In genomic region chr16:17402855-17403254, GRCm38 (mm10) we compare ENCODE assay signal across 8 mouse cellular contexts. TPM values are rescaled to one million over a fixed set of nuclear protein-coding genes. Genes with fewer than 3 reads are reported as not detected.
DNase-seq lines count a peak whose midpoint lies in the region; ATAC-seq lines count a peak whose summit lies in the region.

No protein-coding gene starts in this region.

- no peaks in the 10 kb centered on the region for H3K36me3 ChIP-seq in kidney, embryonic 14.5 days (ENCODE audit: control insufficient read depth, insufficient read depth, low read length)
- no peaks in the 10 kb centered on the region for H3K36me3 ChIP-seq in embryonic facial prominence, embryonic 11.5 days (replicated peaks; ENCODE audit: control insufficient read depth, insufficient read depth, low read depth, low read length)

- H3K9ac ChIP-seq in kidney, embryonic 14.5 days (ENCODE audit: low read depth, low read length) = no peak overlapping the region
- H3K9ac ChIP-seq in embryonic facial prominence, embryonic 11.5 days (replicated peaks; ENCODE audit: low read length) = no peak overlapping the region

- no peak overlapping the region for H3K27ac ChIP-seq in kidney, embryonic 14.5 days (ENCODE audit: low read depth, low read length)
- H3K27ac ChIP-seq in embryonic facial prominence, embryonic 11.5 days (replicated peaks; ENCODE audit: low read depth, low read length) = no peak overlapping the region

- ATAC-seq in kidney, embryonic 14.5 days (ENCODE audit: low FRiP score, low TSS enrichment) = no peak
- no peak for ATAC-seq in embryonic facial prominence, embryonic 11.5 days (replicated peaks; ENCODE audit: insufficient number of reproducible peaks, low FRiP score, low TSS enrichment, low read depth)
- no peak for ATAC-seq in megakaryocyte-erythroid progenitor cell, adult 5-6 weeks (replicated peaks; ENCODE audit: low FRiP score, low TSS enrichment, poor library complexity, severe bottlenecking)

- peak; percentile 18 for DNase-seq in kidney, adult 11 months
- DNase-seq in CD4-positive, CD25-positive, alpha-beta regulatory T cell, adult 2 months (ENCODE audit: low read depth, low spot score) = peak; percentile 81
- DNase-seq in MEL-GATA-1-ER (ENCODE audit: extremely low read depth, low read depth) = peak; percentile 54
- DNase-seq in embryonic facial prominence, embryonic 11.5 days (ENCODE audit: low spot score) = peak; percentile 34
- peak; percentile 84 for DNase-seq in lung, postnatal 36 days
- no peak for DNase-seq in frontal cortex, postnatal 14 days (ENCODE audit: low spot score in 2 of 2)

- 0 out of 2 replicates have a peak, but pooled peaks cover 4% of the 10 kb centered on the region for H3K4me1 ChIP-seq in kidney, embryonic 14.5 days (ENCODE audit: control insufficient read depth, insufficient read depth, low read length)
- H3K4me1 ChIP-seq in embryonic facial prominence, embryonic 11.5 days (ENCODE audit: control insufficient read depth, insufficient read depth, low read length) = no peaks in the 10 kb centered on the region

- no peak overlapping the region for H3K4me3 ChIP-seq in kidney, embryonic 14.5 days (ENCODE audit: low read length)
- H3K4me3 ChIP-seq in embryonic facial prominence, embryonic 11.5 days (ENCODE audit: low read depth, low read length) = no peak overlapping the region

- H3K27me3 ChIP-seq in kidney, embryonic 14.5 days (ENCODE audit: control insufficient read depth, insufficient read depth, low read length) = no peaks in the 10 kb centered on the region
- no peaks in the 10 kb centered on the region for H3K27me3 ChIP-seq in embryonic facial prominence, embryonic 11.5 days (ENCODE audit: control insufficient read depth, insufficient read depth, low read length)

- 84% methylated on average over 1 of the region's 1 CpGs for WGBS in kidney, embryonic 14.5 days
- 77% methylated on average over 1 of the region's 1 CpGs for WGBS in embryonic facial prominence, embryonic 11.5 days

- no peaks in the 10 kb centered on the region for H3K9me3 ChIP-seq in kidney, embryonic 14.5 days (ENCODE audit: control insufficient read depth, low read length)
- no peaks in the 10 kb centered on the region for H3K9me3 ChIP-seq in embryonic facial prominence, embryonic 11.5 days (replicated peaks; ENCODE audit: control insufficient read depth, low read length)

- no peak overlapping the region for H3K4me2 ChIP-seq in kidney, embryonic 14.5 days (replicated peaks; ENCODE audit: low read depth, low read length)
- H3K4me2 ChIP-seq in embryonic facial prominence, embryonic 11.5 days (ENCODE audit: low read depth, low read length) = no peak overlapping the region

RNA-seq across cellular contexts. Expression of gene Snap29, which starts 2.9 kb away (rescaled TPM):
- polyA plus RNA-seq in kidney, embryonic 14.5 days (2014; fragmentation: Nextera tagmentation; extraction: Ambion mirVana) = 6.6 and 7.1 TPM in 2 replicates
- polyA plus RNA-seq in embryonic facial prominence, embryonic 11.5 days (2014; fragmentation: Nextera tagmentation; extraction: Ambion mirVana) = 7.0 and 7.2 TPM in 2 replicates
- total RNA-seq in megakaryocyte-erythroid progenitor cell, adult 5-6 weeks (2014; fragmentation: Nextera tagmentation) = 17.1 and 19.0 TPM in 2 replicates
- total RNA-seq in megakaryocyte-erythroid progenitor cell, adult 5-6 weeks (2017) = 17.3 and 18.3 TPM in 2 replicates

RNA-seq across cellular contexts. Expression of gene Pi4ka, which starts 3.3 kb away (rescaled TPM):
- polyA plus RNA-seq in kidney, embryonic 14.5 days (2014; fragmentation: Nextera tagmentation; extraction: Ambion mirVana) = 32.6 and 41.1 TPM in 2 replicates
- polyA plus RNA-seq in embryonic facial prominence, embryonic 11.5 days (2014; fragmentation: Nextera tagmentation; extraction: Ambion mirVana) = 29.9 and 33.9 TPM in 2 replicates
- total RNA-seq in megakaryocyte-erythroid progenitor cell, adult 5-6 weeks (2014; fragmentation: Nextera tagmentation) = 53.5 and 71.9 TPM in 2 replicates
- 21.9 and 44.8 TPM in 2 replicates for total RNA-seq in megakaryocyte-erythroid progenitor cell, adult 5-6 weeks (2017)

RNA-seq across cellular contexts. Expression of gene Crkl, which starts 48.9 kb away (rescaled TPM):
- polyA plus RNA-seq in kidney, embryonic 14.5 days (2014; fragmentation: Nextera tagmentation; extraction: Ambion mirVana) = 59.6 and 77.9 TPM in 2 replicates
- polyA plus RNA-seq in embryonic facial prominence, embryonic 11.5 days (2014; fragmentation: Nextera tagmentation; extraction: Ambion mirVana) = 85.1 and 90.1 TPM in 2 replicates
- total RNA-seq in megakaryocyte-erythroid progenitor cell, adult 5-6 weeks (2014; fragmentation: Nextera tagmentation) = 21.5 and 29.3 TPM in 2 replicates
- total RNA-seq in megakaryocyte-erythroid progenitor cell, adult 5-6 weeks (2017) = 21.6 and 33.5 TPM in 2 replicates

Comparison
In these comparisons a context has a peak if more than half of its experiments do, and no peak if none do; other contexts are left out.
1. DNase-seq: peak in kidney, adult 11 months (single experiment), CD4-positive, CD25-positive, alpha-beta regulatory T cell, adult 2 months (single experiment), MEL-GATA-1-ER (single experiment), embryonic facial prominence, embryonic 11.5 days (single experiment) and lung, postnatal 36 days (single experiment); none in frontal cortex, postnatal 14 days (0 of 2).